Mouse (Mus musculus) adrenal gland, postnatal 4 days (tissue): ENCODE data around the gene Lrrc18. TPM values are rescaled to one million over a fixed set of nuclear protein-coding genes. Genes with fewer than 3 reads are reported as not detected.

ENCODE experiments used
- DNase-seq, 2 experiments: peaks; one replicate each; pipeline ENCODE4 v3.0.0; 2021 to 2022; ENCODE audit warnings: low spot score in 2 of 2, mixed read lengths in 2 of 2
- long read RNA-seq, 2 experiments: library from polyadenylated mRNA; stranded (forward); transcript quantifications; one replicate each; pipeline ENCODE4 v2.0.0; 2021
- total RNA-seq, 2 experiments: library from RNA; stranded (reverse); gene quantifications; 2 replicates each; pipeline ENCODE4 v1.2.3; 2021

Lrrc18 gene
- under 1 TPM; 0.39 to 0.73 TPM for total RNA-seq
- long read RNA-seq, experiment 1, result 0 reads
- long read RNA-seq, experiment 2, partial matches to known transcripts, result 1 of 1 reads
- long read RNA-seq, experiment 2, other reads (novel, unspliced or antisense), result 0 of 1 reads

DNA sequence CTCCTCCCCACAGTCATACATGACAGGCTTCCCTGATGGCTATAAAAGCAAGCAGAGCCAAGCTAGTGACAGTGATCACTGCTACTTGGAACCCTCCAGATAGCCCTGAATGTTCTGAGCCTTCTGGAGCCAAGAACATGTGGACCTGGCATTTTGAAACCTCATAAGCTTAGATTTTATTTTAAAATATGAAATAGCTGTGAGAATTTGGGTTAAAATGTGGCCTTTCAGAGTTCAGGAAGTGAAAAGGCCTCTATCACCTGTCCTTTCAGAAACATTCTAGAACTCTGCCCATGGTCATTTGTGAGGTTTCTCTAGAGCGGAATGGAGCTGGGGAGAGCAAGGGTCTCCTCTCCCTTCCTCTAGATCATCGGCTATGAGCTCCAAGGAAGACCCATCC lies at the start of gene Lrrc18:
Gene Lrrc18, plus strand, starts transcription at position 301 of the 400 bp plus-strand sequence.
- no peak for DNase-seq

DNA sequence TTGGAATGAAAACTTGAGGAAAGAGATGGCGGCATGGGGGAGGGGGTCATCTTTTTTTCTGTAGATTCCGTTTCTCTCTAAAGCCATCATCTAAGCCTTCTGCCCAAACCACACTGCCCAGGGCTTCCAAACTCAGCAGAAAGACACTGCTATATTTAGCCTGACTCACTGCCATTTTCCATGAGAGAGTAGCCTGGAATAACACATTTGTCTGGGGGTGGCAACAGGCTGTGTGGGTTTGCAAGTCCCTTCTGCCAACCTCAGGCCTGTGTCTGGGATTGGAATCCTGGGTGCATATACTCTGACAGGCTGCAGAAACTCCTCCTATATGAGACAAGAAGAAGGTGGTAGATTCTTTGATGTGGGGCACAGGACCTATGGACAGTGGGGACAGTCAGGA lies 43.7 kb upstream of the Lrrc18 start:
- DNase-seq, result no peak

DNA sequence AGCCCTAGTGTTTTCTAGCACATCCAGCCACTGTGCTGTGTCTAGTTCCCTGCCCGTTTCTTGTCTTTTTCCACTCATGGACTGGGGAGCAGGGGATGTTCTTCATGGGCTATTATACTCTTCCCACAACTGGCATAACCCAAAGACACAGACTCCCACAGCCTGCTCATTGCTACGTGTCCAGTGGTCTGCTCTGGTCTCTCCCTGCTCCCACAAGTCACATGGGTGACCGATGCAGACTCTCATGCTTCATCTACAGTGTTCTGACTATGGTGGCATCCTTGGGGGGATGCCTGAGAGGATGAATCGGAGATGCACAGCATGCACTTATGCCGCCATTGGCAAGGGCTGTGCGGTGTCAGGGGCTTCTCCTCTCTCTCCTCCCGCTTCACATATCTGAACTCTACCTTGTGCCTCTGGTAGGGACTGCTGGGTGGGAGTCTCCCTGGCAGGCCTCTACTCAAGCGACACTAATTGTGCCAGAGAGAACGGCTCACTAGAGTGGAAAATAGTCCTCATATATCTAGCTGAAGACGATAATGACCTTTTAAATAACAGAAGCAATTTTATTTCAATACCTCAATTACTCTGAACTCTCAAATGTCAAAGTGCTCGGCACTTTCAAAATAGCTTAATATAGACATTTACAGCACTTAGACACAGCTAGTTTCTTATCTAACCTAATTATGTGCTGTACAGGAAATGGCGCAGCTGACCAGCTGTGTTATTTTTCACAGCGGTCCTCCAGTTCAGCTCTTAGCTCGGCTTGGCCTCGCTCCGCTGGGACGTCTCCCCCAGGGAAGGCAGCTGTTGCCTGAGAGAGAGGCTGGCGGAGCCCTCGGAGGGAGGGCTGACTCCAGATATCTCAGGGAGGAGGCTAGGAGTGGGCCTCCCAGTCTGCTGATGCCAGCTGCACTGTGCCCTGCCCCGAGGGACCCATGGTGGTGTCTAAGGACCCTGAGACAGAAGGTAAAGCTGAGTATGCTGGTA lies 40.6 kb upstream of the Lrrc18 start:
- no peak for DNase-seq

DNA sequence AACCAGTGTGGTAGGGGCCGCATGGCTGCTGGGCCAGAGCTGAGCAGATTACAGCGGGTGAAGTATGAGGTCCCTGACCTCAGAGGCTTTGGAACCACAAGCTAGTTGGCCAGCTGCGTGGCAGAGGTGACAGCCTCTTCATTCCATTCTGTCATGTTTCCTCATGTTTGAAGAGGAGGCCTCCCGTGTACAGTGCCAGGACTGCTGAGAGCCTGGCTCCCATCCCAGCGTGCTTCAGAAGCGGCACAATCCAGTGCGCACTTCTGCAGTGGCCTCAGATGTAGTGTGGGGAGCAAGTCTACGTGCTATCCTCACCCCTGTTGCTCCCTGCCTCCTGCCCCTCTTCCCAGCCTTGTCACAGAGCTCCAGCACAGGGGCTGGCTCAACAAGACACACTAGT lies 34.7 kb upstream of the Lrrc18 start:
- DNase-seq, result no peak

DNA sequence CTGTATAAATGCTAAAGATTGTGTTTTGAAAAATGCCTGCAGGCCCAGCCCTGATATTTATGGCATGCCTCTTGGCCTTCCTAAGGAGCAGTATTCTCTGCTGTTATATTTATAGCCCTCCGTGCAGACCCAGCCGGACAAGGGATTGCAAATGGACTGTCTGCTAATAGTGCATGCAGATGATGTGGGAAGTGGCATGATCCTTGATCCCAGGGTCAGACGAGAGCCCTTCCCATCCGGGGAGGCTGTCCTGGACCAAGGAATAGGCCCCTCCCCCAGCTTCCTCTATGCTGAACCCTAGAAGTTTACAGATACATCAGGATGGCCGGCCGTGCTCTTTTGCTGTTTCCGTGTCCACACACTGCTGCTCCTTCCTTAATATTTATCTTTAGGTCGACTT lies 32.5 kb upstream of the Lrrc18 start:
- DNase-seq, result no peak

DNA sequence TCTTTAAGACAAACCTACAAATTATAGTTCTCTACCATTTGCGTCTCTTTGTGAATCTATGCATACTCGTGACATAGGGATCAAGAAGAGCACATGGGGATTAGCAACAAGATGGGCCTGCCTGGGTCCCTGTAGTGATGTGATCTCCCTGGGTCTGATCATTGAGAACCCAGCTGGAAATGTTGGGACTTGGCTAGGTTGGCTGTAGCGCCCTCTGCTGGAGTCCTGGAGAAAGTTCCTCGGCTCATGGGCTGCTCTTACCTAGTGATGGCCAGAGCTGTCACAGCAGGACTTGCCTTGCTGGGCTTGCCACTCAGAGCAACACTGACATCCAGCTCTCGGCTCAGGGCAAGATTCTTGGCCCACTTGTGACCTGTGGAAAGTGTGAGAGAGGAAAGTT lies 30.7 kb upstream of the Lrrc18 start:
- peak; percentile 25 to 42 for DNase-seq

DNA sequence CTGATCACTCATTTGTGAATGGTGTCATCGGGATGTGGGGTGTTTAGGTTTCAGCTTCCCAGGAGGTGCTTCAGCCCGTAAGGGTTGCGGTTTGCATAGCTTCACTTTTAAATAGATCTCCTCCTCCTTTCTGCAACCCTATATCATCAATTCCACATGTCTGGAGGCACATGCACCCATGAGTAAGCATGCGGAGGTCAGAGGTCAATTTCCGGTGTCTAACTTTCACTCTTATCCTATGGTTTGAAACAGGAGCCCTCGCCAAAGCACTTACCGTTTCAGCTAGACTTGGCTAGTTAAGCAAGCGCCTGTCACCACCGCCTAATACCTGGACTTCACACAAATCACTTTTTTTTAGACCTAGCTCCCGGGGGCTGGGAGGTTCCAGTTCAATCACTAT lies 26.4 kb upstream of the Lrrc18 start:
- DNase-seq, result no peak

DNA sequence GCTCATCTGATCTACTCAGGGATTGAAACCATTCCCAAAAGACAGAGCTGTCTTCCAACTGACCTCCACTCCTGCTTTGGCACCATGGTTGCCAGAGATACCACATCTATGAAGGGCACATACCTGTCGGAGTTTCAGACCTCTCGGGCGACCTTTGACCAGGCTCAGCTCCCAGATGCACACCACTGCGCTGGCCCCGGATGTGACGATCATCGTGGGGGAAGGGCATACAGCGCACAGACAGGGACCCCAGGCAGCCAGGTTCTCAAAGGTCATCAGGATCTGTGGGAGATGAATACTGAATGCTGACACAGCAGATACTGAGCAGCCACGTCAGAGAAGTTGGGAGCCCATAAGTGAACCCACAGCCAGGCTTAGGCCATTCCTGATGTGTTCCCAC lies 20.5 kb upstream of the Lrrc18 start:
- DNase-seq, result no peak

DNA sequence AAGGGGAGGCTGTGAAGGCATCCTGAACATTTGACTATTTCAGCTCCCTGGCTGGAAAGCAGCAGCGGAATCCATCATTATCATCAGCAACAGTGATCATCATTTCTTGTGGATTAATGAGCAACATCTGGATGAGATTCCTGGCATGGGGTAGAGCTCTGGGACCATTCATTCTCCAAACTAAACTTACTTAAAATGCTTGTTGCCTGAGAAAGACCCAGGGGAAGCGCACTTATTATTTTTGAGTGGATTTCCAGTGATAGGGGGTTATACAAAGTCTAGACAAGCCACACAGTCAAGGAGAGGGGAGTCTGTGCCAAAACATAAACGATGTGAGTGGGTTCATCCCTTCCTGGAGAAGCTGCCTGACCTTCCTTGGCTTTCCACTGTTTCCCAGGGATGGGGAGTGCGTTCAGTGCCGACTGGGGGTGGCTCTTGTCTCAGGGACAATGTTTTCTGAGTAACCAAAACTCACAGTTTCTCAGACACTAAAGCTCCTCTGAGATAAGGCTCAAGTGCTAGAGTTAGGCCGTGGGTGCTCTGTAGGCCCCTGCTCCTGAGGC lies 6.9 kb upstream of the Lrrc18 start:
- DNase-seq, result no peak

DNA sequence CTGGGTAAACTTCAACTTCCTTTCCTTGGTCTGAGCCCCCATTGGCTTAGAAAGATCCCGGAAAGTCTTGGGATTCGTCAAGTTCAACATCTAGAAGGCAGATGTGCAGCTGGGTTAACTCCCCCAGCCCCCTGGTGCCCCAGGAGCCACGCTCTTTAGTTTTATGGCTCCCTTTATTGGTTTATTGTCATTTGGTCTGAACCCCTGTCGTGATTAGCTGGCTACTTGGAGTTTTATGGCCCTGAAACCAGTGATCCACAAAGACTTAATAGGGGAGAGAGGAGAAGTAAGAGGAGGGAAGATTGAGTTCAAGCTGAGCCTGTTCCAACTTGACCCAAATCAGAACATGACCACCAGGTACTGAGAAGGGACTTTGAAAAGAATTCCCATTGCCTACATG lies 4.5 kb upstream of the Lrrc18 start:
- DNase-seq, result no peak

DNA sequence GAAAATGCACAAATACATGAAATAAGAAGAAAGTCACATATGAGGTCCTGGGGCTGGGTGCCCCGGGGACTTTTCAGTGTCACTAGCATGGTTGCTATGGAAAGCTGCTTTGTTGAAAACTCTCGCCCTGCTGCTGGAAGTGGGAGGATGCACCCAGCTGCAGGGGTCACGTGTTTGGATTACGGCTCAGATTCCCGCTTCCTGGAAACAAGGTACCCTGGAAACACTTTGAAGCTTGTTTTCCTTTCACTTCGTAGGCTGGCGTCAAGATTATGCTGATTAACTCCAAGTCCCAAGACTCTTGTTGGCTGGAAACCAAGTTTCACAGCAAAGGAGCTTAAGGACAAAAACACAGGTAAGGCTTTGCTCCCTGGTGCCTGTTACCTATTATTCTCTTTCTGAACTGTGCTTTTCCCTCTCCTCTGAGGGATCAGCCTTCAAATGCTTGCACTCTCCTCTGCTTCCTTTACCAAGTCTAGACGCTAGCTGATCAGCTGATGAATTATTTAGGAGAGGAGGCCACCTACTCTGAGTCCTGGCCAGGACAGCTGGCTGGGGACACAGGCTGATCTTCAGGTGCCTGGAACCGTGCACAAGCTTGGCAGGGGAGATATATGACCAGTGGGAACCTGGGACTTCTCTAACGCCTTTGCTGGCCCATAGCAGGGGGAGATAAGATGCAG lies 3.9 kb downstream of the Lrrc18 start:
- DNase-seq, result no peak

DNA sequence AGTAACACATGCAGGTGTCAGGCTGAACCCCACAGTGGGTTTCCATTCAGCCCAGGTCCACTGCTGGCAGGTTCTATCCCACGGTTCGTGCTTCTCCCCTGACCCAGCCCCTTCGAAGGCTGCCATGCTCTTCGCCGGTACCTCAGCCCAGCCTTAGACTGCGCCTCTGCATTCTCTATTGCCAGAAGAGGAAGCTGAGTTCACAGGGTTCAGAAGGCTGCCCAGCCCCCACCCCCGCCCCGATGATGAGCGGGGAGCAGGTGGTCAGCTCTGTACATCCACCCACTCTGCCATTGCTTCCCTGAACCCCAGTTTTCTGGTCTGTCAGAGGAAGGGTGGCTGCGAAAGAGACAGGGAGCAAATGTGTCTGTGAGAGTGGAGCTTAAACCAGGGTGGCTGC lies 8.3 kb downstream of the Lrrc18 start:
- no peak for DNase-seq

DNA sequence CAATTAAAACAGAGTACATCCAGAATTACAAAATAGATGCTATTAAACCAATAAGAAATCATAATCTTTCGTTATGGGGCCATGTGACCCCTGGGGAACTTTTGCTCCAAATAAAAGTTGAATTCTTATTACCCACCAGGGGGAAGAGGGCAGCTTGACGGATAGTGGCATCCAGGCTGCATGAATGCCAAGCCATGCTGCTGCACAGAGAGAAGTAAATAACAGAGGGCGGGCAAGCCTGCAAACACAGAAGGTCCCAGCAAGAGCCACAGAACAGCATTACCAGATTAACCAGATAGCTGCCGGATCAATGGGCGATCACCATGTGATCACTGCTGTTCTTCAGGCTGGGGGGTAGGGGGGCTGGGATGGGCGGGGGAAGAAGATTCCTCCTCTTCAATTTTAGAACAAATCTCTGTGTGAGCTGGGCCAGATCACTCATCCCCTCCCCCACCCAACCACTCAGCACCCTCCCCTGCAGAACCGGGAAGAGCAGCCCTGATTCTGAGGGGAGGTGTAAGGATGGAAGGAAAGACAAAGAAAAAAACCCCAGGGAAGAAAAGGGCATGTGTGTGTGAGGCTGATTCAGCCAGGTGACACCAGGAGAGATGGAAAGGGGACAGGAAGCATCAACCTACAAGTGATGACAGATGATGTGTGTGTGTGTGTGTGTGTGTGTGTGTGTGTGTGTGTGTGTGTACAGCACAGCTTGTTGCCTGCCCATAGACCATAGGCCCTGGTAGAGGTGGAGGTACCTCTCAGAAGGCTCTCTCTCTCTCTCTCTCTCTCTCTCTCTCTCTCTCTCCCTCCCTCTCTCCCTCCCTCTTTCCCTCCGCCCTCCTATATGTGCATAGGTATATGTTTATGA lies 9.2 kb downstream of the Lrrc18 start:
- DNase-seq, result no peak

DNA sequence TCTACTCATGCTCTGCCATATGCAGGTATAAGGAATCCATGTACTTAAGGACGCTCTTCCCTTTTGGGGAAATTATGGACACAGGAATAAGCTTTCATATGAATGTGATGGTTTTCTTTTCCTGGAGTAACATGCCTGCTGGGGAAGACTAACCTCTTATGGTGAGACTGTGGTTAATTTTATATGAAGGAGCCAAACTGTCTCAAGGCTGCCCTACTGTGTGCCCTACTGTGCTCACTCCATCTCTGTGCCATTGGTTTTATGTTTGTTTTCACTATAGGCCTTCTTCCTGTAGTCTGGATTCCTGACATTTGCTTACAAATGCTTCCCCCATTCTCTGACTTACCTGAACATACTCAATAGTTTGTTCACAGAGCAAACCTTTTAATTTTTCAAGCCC lies 13.9 kb downstream of the Lrrc18 start:
- DNase-seq, result no peak

DNA sequence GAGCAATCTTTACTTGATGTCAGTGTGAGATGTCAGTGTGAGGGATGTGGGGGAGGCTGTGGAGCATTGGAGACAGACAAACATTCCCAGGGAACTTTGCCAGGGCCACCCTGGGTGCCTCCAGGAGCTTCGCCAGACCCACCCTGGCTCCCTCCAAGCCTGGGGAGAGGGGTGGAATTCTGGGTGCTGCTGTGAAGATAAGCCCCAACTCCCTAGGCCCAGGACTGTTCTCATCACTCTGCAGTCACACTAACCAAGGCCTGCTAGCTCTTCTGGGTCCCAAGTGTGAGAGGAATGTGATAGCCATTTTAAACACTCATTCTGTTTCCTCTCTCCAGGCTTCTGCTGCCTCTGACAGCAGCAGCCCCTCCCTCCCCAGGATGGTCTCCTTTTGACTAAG lies 16.5 kb downstream of the Lrrc18 start:
- DNase-seq, result no peak

DNA sequence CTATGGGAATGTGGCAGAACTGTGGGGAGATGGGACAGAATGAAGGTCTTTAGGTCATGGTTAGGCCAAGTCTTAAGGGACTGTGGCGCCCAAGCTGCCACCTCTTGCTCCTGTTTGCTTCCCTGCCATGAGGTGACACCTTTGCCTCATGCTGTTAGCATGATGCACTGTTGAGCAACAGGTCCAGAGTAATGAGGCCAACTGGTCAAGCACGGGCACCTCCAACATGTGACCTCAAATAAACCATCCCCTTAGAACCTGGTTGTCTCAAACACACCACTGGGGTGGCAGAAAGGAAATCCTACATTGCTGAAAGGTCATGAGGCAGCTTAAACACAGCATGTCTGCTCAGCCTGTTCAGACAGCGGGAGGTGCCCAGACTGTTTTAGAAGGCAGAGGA lies 27.9 kb downstream of the Lrrc18 start:
- DNase-seq, result no peak

DNA sequence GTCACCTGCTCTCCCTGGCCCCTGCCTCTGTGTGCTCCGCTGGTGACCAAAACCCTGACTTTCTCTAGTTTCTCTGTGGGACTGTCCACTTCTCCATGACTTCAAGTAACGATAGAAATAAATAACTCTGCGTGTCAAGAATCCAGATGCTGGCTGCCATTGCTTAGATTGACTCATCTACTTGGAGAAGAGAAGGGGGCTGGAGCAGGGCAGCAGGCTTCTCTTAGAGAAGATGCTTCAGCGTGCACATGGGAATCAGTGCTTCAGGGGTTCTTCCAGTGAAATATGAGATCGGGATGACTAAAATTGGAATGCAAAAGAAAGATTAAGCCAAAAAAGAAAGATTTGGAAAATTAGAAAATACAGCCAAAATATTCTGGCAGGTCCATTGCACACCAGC lies 28.4 kb downstream of the Lrrc18 start:
- no peak for DNase-seq

DNA sequence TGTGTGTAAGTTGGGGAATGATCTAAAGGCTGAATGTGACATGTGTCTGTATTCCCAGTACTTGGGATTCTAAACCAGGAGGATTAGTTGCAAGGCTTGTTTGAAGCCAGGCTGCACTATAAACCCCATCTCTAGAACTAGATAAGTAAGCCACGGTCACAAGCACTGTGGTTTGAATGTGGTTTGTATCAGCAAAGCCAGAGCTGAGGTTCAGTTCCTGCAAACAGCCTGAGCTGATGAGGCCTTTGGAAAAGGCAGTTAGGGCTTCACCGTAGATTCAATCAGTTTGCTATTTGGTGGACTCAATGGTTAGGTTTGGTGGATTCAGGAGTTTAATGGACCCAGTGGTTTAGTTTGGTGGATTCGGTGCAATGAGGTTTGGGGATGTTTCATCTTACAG lies 39.7 kb downstream of the Lrrc18 start:
- DNase-seq, result no peak

DNA sequence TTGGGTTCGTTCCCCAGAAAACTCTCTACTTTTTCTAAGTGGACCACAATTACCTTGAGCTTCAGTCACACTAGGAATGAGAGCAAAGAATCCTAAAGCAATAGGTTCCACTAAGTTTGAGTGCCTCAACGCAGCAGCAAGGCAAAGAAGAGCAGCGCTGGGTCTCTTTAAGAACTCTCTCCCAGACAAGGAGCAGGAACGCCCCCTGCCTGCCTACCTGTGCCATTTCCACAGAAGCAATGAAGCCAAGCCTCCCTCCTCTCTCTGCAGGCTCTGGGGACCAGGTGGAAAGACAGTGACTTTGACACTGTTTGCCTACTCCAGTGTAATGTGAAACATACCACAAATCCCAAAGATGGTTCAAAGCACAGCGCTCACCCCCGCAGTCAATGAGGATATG lies 42.2 kb downstream of the Lrrc18 start:
- no peak for DNase-seq

DNA sequence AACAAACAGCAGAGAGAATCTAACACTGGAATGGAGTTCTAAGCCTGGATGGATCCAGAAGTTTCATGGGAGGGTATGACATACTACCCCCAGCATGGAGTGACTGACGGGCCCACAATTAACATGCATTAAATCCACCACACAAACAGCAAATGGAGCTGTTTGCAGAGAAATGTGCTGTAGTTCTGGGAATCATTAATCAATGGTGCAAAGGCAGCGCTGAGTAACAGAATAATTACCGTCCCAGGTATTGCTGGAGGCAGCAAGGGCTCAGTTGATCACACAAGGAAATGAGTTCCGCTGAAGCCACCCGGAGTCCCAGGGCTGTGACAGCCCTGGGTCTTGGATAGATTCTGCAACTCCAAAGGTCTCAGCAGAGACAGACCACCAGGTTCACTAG lies 44.2 kb downstream of the Lrrc18 start:
- DNase-seq, result no peak

DNA sequence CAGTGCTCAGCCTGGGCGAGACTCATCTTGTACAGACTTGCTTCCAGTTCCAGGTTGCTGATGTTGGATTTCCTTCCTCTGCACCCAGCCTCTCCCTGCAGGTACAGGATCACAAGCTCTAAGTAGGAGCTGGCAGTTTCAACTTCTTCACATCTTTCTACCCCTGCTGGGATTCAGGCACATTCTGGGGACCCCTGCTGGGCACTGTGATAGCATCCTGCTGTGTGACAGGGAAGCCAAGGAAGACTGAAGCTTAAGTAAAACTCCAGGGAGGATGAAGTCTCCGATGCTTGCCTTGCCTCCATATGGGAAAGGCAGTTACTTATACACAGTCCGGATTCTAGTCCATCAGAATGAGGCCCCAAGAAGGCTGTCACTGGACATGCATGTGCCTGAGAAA lies 45.6 kb downstream of the Lrrc18 start:
- DNase-seq, result no peak
